Mouse (Mus musculus) cerebellum, adult 2 months (tissue): ENCODE measurements around the gene Tpcn1.

Experiments
- CTCF ChIP-seq: fragments of 200-500 bp; IDR thresholded peaks from 2 replicates; pipeline ENCODE4 v1.5.1; 2011; ENCODE audit warnings: low read depth, mild to moderate bottlenecking, control low read depth, low read length, moderate library complexity, borderline replicate concordance; ENCODE audit not compliant: insufficient read depth
- POLR2A ChIP-seq: fragments of 200-500 bp; IDR thresholded peaks from 2 replicates; pipeline ENCODE4 v1.6.1; 2011; ENCODE audit warnings: low read length, control low read depth, borderline replicate concordance; ENCODE audit not compliant: insufficient read depth

GRCm38 (mm10) chr5:120634860-120635259 is 46.4 kb upstream of the Tpcn1 start:
- TF ChIP-seq CTCF (no peak), POLR2A (no peak)
